Mouse (Mus musculus) embryo, embryonic 10.5 days (tissue): Measurements from ENCODE around the gene Ube3b.

Source experiments
- DNase-seq: peaks from one replicate; pipeline ENCODE4 v3.0.0-alpha.2; 2015; ENCODE audit warnings: low spot score

Gene Ube3b

DNA sequence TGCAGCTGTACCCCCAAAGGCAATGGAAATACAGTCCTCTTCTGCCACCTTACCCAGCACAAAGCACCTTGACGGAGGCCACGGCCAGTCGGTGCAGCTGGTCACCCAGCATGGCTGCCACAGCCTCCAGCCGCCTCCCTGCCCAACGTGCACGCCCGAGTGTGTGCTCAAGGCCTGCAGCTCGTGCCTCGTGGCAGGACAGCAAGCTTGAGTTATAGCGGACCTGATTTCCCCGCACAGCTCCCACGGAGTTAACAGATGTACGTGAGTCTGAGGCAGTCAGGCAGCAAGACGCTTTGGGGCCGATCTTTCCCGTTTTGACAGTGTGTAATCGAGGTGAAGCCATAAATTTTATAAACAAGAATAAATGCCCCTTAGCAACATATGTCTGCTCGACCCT lies 48.2 kb downstream of the Ube3b start:
- peak; percentile 8 for DNase-seq

DNA sequence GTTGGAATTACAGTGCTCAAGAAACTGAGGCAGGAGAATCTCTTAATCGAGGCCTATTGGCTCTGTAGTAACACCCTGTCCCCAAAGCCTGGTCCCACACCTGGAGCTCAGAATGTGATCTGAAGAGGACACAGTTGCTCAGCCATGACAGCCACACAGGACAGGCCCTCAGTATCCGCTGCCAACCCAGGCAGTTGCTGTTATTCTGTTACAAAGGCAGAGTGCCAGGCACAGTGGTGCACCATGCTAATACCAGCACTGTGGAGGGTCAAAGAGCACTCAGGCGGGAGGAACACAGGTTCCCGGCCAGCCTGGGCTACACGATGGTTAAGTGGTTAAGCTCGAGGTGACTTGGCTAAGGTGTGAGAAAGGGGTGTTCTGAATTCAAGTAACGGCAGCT lies 49.4 kb downstream of the Ube3b start:
- no peak for DNase-seq

DNA sequence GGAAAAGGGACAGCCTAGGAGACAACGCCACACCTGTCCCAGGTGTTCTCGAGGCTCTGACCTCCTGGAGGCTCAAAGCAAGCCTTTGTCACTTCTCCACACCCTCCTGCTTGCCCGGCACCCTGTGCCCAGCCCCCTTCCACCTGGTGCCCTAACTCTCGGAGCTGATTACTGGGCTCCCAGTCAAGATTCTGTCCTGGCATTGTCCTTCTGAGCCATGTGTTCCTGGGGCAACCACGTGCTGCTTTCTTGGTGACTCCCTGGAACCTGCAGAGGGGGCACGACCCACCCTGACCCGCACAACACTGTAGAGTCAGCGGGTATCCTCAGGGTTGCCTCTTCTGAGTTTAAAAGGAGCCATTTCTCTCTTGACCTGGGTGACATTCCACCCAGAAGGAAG lies 54.0 kb downstream of the Ube3b start:
- no peak for DNase-seq

DNA sequence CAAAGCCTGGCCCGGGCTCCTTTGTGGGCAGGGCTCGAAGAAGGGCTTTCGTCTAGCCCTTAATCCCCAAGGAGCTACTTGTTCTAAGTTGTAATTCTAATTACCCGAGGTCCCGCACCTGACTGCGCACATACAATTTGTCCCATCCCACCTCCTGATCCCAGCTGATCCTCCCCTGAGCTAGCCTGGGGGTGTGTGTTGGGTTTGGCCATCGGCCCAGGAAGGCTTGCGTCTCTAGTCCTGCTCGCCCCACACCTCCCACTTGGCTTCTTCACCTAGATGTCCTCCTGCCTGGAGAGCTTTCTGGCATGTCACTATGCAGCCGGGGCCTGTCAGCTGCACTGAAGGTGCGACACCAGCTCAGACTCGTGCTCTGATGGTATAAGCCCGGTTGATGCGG lies 55.2 kb downstream of the Ube3b start:
- DNase-seq: no peak

DNA sequence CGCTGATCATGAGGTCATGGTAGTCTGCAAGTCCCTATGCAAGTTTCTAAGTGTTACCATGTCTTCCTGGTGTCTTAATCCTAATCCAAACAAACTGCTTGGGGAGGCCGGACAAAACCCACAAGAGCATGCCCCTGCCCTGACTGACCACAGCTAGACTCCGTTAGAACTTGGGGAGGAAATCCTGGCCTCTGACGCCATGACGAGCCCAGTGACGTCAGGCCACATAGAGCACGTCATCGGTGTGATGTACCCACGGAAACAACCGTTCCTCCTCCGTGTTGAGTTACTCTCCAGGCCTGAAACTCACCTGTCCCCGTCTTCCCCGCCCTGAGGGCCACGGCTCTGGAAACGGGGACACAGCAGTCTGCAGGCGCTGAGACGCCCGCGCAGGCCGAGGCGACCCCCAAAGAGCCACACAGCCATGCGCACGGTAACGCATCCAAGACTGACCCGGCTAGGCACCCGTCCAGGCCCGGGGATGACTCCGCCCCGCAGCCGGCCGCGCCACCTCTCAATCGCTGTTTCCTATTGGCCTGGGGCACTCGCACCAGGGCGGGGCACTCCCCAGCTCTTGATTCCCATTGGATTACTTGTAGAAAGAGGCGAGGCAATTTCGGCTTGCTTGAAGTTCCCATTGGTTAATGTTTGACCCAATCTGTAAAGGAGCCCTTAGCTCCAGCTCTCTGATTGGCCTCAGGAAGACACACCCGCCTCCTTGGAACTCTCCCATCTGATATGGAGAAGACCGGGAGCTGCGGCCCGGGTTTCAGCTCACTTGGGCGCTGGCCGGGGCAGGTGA lies 63.4 kb downstream of the Ube3b start, which contains the start of the genes Mmab and Mvk:
Mmab (minus strand) TSS at position 495 of the 802 bp plus-strand sequence.
Mvk (plus strand) TSS at position 704 of the 802 bp plus-strand sequence.
- DNase-seq: peak; percentile 99

DNA sequence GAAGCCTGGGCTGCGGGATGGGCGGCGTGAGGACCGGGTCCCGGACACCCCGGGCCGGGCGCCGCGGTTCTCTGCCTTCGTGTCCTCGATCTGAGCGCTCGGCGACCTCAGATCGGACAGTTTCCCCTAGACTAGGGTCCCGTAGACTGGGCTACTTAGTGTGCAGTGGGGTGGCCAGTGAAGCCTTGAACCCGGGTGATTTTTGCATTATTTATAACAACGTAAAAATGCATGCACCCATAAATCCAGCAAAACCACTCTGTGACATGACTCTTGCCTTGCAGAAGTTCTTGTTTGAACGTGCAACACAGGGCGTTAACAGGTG lies 63.9 kb downstream of the Ube3b start:
- DNase-seq: no peak

DNA sequence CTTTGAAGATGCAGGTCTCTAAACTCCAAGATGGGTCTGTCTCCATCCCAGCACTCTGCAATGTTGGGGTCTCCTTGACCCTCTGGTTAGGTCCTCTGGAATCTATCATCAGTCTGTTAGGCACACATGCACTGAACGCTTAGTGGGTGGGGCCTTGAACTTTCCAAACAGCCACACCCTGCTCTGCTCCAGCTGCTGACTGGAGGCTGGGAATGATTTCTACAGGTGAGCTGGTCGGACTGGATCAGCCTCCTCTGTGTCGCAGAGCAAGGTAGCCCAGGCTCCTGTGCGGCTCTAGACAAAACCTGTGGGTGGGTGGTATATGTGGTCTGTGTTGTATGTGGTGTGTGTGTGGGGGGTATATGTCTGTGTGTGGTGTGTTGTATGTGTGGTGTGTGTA lies 68.6 kb downstream of the Ube3b start:
- no peak for DNase-seq

DNA sequence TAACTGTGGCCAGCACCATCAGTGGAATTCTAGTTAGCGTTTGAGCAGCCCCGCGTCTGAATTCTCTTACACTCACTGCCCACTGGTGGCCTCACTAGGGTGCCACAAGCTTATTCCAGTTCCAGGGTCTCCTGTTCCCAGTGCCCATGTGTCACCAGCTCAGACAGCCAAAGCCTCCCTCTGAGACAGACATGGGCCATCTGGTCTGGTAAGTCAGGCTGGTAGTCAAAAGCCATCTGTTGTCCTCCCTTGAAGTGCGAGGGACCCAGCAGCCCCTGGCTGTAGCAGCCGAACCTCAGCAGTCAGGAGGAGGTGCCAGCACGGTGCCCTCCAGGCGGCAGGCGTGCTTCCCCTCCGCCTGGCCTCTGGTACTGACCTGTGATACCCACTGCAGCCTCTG lies 75.9 kb downstream of the Ube3b start:
- no peak for DNase-seq

DNA sequence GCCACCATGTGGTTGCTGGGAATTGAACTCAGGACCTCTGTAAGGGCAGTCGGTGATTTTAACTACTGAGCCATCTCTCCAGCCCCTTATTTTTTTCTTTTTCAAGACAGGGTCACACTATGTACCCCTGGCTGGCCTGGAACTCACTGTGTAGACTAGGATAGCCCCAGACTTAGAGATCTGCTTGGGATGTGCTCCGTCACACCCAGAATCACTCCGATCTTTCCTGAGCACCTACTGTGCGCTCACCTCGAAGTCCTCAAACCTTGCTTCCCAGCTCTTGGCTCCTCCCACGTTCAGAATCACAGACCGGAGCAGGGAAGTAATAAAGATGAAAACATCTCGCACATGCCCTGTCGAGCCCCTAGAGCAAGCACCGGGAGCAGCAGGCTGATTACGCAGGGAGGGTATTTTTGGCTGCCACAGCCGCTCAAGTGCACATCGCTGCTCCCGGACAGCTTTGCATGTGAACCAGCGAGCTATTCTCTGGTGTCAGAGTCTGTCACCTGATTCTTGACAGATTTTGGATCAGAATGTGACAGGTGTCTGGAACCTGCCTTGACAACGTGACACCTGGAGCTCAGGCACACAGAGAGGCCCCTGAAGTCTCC lies 76.7 kb downstream of the Ube3b start:
- DNase-seq: no peak

DNA sequence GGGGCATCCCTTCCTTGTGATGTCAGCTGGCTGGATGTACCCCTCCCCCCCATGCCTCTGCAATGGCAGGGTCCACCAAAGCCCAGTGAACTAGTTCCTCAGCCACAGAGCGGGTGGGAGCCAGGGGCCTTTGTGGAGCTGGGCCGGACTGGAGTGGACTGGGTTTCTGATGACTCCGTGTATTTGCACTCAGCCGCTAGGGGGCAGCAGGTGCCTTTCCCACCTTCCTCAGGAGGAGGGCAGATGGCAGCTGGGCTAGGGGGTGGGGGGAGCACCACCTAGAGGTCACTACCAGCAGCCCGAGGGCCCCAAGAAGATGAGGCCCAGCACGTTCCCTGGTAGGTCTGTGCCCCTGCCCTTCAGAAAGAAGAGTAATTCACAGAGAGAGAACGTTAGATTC lies 80.8 kb downstream of the Ube3b start:
- DNase-seq: peak; percentile 90

DNA sequence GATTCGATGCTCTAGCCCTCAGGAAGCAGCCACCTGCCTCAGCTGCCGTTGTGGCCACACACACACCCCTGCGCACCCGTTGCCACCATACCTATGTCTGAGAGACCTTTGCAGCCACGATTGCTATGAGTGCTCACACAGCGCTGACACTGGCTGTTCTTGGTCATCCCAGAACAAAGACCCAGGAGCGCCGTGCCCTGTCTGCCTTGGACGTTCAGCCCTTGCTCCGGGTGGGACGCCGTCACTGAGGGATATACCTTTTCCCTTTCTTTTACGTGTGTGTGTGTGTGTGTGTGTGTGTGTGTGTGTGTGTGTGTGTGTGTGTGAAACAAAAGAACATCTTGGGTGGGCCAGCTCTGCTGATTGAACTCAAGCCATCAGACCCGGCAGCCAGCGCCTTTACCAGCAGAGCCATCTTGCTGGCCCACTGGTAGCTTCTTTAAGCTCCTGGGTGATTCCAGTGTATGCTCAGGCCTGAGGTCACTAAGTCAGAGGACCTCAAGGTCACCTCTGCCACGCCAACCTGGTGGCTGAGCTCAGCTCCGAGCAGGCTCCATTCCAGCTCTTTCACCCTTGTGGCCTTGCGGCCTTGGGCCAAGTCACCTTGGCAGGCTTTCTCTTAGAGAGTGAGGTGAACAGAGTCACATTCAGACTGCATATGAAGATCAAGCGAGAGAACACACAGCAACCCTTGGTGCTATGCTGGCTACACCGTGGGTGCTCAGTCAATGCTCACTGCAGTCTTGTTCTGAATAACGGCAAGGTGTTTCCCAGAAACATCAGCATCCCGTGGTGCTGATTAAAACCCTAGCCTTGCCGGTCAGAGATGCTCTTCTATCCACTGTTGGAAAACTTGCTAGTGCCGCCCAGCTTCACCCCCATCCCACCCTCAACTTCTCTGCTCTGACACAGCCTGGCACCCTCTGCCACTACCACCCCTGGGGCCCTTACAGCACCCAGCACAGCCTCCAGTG lies 81.9 kb downstream of the Ube3b start:
- no peak for DNase-seq

DNA sequence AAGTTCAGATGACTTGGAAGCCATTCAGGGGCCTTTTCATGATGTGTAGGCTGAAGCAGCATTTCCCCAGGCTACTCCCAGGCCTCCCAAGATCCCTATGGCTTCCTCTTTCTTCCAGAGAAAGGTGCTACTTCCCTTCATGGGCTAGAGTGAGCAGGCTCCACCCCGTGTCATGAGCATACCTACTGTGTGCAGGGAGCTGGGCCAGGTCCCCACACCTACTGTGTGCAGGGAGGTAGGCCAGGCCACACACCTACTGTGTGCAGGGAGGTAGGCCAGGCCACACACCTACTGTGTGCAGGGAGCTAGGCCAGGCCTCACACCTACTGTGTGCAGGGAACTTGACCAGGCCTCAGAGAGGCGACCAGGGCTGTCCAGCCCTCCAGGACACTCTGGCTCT lies 84.2 kb downstream of the Ube3b start:
- no peak for DNase-seq

DNA sequence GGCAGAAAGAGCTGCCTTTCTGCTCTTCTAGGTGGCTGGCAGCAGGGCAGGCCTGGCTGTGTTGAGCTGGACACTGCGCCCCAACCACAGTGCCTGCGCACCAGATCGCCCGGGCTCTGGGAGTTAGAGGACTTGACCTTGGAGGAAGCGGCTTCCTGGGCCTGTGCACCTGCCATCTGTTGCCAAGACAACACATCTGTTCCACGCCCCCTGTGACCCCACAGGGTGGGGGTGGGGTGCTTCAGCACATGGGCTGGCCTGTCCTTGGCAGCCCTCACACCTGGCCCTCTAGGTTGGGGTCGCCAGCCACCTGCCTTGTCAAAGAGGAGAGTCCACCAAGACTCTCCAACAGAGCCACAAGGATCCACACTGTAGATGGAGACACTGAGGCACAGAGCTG lies 85.2 kb downstream of the Ube3b start:
- peak; percentile 67 for DNase-seq

DNA sequence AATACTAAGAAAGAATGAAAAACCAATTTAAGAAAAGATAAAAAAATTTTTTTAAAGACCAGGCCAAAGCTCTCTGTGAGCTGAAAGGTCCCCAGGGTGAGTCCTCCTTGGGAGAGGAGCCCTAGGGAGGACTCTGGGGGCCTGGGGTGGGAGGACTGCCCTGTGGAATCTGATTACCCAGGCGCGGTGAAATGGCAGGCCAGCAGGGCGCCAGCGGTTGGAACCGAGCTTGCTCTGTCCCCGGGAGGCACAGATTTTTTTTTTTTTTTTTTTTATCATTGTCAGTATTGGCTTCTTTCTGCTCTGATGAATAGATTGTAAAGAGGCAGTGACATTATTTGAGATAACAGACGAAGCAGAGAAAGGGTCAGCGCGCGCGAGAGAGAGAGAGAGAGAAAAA lies 86.6 kb downstream of the Ube3b start:
- no peak for DNase-seq

DNA sequence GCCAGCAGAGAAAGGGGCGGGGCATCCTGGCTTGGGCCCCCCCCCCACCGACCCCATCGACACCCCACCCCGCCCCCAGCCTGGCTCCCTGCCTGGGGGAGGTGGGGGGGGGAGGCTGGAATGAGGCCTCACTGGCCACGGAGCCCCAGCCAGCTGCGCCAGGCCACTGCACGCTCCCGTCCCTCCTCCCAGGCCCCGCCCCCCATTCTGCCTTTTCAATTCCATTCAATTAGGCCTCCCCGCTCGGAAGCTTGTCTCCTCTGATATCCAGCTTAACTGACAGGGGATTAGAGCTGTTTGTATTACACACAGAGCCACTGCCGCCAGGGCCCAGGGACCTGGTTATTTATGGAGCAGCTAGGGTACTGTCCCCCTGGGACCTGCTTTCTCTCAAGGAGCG lies 87.0 kb downstream of the Ube3b start:
- DNase-seq: peak; percentile 98

DNA sequence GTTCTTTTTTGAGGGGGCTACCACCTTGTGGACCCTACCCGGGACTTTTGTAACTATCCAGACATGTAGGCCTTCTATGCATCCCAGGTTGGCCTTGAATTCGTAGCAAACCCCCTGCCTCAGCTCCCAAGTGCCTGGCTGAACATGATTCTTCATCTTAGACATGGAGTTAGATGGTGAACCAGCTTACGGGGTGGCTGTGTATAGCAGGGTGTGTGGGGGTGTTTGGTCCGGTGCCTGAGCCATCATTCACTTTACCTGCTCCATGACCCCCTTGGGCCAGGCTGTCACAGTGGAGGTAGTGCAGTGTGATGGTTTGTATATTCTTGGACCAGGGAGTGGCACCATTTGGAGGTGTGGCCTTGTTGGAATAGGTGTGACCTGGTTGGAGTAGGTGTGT lies 87.6 kb downstream of the Ube3b start:
- DNase-seq: no peak

DNA sequence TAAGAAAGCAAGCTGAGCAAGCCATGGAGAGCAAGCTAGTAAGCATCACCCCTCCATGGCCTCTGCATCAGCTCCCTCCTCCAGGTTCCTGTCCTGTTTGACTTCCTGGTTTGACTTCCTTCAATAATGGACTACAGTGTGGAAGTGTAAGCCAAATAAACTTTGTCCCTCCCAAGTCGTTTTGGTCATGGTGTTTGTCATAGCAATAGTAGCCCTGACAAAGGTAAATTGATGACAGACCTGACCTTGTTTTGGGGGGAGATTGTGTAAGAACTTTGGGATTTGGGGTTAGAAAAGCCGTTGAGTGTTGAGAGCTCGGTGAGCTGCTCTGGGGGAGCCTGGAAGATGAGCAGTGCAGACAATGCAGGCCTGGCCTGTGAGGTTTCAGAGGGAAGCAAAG lies 90.0 kb downstream of the Ube3b start:
- DNase-seq: no peak
